Mouse (Mus musculus) urinary bladder, adult 18-20 months (tissue): ENCODE results near the gene Chst11.

ENCODE experiments used
- DNase-seq, 2 experiments: peaks; one replicate each; pipeline ENCODE4 v3.0.0; 2022; ENCODE audit warnings: low spot score in 2 of 2, mixed read lengths in 2 of 2

The Chst11 gene

DNA sequence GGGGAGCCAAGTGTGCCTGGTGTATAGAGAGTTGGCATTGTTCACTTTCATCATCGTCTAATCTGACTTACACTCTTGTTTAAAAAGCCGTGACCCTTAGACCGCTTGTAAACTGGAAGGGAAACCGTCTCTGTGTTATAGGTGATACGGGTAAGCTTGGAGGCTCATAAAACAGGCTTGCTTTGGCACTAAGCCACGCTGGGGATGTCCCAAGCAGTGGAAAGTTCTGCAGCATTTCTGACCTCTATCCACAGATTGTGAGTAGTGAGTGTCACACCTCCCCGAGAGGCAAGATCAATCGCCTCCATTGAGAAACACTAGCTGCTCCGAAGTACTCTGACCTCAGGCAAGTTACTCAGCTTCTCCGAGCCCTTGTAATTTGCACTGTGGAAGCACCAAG is 47.3 kb downstream of the Chst11 start:
- DNase-seq: peak; percentile 20 to 46

GRCm38 (mm10) chr10:83036340-83037045 is 51.2 kb downstream of the Chst11 start:
- DNase-seq: no peak

- DNase-seq: no peak
Measured at GRCm38 (mm10) chr10:83038166-83038565, 52.9 kb downstream of the Chst11 start.

DNA sequence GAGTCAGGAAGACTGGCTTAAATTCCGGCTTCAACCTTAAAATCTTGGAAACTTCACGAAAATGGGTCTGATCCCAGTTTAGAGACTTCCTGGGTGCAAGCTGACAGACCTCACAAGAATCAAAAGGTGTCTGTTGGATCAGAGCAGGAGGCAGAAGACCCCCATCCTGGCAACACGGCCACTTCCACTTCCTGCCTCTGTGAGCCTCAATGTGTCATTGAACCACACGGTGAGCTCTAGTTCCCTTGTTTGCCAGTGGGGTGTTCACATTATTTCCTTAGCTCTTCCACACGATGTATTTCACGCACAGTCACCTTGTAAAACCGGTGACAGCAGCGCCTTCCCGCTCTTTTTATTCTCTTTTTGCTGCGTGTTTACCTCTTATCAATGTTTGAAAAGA is 54.1 kb downstream of the Chst11 start:
- DNase-seq: no peak

DNA sequence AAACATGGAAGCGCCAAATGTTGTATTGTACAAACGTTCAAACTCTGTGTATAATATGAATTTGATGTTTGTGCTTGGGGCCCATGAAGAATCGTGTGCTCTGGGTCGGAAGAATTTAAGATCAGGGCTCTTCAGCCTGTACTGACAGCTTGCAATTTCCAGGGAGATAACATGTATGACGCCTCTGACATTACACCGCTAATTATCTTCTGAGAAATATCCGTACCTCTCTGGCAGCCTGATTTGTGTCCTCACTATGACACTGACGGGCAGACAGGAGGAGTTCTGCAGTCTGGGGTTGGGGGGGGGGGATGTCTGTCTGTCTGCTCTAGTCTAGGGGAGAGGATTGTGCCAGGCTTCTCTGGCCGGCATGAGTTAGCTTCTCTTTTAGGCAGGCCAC is 56.6 kb downstream of the Chst11 start:
- DNase-seq: no peak

- DNase-seq: no peak
Measured at GRCm38 (mm10) chr10:83042613-83043477, 57.5 kb downstream of the Chst11 start.

DNA sequence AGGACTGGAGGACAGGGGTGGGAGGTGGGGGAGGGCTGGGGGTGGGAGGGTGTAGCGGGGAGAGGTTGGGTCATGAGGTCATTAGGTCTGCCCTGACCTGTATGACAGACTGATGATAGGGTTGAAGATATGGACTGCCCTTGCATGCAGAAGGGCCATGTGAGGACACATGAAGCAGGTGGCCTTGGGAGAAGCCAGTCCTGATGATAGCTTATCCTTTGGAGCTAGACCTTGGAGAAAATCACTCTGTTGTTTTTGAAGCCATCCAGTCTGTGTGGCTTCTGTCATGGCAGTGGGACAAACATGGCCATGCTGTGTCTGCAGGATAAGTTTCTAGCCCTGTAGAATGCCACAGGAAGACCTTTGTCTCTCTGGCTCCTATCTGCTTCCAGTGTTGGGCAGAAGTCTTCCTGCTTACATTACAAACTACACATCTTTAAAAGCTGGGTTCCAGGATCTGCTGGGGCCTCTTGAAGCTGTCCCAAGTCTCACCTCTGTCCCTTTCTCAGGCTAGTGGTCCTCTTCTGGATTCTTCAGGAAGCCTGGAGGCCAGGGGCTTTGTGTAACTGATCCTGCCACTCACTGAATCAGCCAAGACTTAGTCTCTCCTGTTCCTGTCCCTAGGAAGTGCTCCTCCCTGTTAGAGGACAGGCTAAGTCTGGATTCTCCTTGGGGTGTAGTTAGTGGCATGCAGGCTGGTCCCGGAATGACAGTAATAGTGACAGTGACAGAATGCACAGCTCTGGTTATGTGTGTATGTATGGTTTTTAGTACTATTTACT is 58.4 kb downstream of the Chst11 start:
- DNase-seq: no peak

DNA sequence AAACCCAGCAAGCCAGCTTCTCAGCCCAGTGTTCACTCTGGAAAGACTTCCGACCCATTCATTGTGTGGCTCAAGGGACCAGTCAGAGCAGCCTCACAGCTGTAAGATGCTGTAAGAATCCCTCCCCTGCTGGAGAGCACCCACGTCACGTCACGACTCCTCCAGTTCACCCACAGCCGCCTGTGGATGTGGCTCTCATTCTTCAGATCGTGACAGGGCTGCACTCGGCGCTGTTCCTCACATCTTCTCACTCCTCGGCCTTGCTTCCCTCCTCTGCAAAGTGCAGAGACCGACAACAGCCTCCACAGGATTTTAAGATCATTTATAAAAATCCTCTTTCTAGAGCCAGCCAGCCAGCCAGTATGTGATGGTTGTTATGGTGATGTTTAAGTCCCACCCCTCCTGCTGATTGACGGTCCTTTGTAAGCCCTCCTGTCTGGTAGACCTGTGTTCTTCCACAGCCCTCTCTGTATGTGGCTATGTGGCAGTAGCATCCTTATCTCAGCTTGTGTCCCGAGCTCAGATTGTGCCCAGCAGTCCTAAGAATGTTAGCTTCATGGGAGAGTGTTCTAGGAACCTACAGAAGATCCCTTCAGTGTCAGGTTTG is 64.0 kb downstream of the Chst11 start:
- no peak for DNase-seq

GRCm38 (mm10) chr10:83053886-83054550 is 68.7 kb downstream of the Chst11 start:
- DNase-seq: no peak

GRCm38 (mm10) chr10:83056291-83056690 is 71.0 kb downstream of the Chst11 start:
- DNase-seq: no peak

- DNase-seq: no peak
Measured at GRCm38 (mm10) chr10:83056866-83057265, 71.6 kb downstream of the Chst11 start.

DNA sequence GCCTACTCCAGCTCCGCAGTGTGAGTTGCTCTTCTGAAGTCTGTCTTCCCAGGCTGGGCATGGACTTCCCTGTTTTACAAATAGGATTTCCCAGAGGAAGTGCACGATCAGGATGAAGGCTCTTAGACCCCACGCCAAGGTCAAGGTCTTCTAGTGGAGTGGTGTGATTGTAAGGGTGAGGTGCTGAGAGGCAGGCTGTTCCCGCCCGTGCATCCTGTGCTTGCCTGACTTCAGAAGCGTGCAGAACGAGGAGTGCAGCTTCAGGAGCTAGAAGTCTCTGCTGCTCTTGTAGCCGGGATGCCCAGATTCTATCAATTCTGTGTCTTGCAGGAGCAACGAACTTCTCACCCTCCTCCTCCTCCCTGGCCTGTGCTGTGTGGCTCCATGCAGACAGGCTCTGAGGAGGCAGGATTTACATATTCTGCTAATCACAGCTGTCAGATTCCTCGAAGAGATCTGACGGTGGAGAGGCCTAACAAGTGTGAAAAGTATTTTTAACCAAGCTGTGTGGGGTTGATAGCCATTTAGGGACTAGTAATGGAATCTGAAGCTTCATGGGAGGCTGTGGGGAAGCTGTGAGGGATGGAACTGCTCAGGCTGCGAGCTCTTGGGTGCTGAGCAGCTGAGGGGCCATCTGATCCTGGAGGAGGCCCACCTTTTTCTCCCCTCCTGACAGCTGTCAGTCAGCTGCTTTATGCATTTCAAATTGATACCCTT is 74.9 kb downstream of the Chst11 start:
- no peak for DNase-seq

DNA sequence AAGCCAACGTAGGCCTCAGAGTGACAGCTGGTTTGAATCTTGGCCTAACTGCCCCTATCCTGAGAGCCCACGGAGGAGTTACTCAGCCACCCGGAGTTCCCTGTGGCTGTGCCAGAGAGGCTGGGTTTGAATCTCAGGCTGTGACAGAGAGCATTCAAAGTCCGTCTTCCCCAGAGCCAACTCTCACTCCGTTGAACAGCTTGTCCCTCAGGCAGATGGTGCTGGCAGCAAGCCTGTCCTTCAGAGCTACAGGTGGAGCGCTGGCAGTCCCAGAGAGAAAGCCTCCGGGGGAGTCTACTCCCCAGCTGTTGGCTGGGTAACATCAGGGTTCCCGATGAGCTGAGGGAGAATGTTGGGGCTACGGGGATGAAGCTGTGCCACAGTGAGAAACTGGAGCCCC is 77.0 kb downstream of the Chst11 start:
- no peak for DNase-seq

DNA sequence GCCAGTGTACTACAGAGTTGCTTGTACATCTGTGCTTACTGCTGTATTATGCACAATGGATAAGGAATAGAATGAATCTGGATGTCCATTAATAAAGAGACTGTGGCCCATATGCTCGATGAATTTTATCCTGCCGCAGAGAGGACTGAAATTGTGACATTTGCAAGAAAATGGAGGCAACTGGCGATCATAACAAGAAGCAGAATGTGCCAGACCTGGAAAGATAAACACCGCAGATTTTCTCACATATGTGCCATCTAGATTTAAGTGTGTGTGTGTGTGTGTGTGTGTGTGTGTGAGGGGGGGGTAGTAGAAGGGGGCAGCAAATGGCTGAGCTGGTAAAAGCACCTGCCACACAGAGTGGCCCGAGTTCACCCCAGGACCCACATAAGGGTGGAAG is 79.5 kb downstream of the Chst11 start:
- DNase-seq: no peak

DNA sequence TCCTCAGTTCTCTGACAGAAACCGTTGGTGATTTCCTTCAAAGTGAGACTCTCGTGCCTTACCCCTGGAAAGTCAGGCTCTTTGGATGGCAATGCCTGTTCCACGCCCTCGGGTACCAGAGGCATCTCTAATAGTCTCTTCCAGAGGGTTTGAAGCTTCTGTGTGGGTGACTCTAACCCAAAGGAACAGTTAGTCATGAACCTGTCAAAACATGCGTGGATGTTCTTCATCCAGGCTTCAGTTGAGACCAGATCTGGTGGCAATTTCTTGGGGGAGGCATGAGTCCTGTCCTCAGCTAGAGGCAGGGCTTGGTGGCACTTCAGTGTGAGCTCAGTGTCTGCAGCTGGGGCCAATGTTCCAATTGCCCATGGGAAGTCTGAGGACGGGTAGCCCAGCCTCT is 80.9 kb downstream of the Chst11 start:
- DNase-seq: no peak

DNA sequence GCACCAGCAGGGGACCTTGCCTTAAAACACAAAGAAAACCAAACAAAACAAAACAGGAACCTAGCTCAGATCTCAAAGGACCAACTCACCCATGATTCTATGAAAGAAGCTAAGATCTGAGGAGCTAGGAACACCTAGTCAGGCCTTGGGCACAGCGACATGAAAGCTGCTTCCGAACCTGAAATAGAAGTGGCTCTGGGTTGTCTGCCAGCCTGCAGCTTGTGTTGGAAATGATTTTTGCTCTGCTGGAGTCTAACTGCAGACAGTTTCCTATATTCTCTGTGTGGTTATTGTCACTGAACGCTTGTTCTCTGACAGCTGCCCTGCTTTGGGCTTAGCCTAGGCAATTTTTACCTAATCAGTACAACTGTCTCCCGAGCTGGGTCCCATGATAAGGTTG is 82.0 kb downstream of the Chst11 start:
- DNase-seq: no peak

DNA sequence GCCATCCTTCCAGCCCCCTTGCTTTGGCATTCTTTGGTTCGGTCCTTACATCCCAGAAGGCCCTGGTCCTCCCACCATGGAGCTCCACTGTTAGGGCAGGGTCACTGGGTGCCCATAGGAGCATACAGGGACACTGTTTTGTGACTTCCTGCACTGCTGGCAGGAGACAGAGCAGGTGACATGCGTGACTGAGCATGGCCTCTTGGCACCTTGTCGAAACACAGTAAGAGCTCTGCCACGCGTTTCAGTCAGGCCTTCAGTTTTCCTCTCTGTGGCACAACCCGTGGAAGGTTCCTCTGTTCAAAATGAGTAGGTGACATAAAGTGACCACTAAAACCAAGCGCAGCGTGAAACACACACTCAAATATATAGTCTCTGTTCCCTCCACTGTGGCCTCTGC is 83.2 kb downstream of the Chst11 start:
- no peak for DNase-seq

GRCm38 (mm10) chr10:83069791-83070190 is 84.5 kb downstream of the Chst11 start:
- DNase-seq: peak in 1 of 2 experiments; percentile 55

GRCm38 (mm10) chr10:83071785-83072580 is 86.7 kb downstream of the Chst11 start:
- no peak for DNase-seq

DNA sequence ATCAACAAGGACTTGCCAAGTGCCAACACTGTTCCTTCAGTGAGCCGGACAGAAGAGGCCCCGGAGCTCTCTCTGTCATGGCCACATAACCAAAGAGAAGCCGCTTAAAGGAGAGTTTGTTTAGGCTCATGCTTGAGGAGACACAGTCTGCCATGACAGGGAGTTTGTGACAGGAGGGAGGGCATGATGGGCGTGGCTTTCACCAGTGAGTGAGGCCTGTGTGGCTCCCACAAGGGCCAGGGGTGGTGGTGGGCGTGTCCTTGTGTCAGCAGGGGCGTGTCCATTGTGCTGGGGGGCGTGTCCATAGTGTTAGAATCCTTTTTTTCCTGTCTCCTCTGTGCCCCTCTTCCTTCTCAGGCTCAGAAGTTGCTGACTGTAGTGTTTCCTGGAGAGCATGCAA is 87.8 kb downstream of the Chst11 start:
- DNase-seq: no peak
